Mouse (Mus musculus) cerebellum, adult 2 months (tissue): Measurements from ENCODE around the gene Clec16a. TPM values are rescaled to one million over a fixed set of nuclear protein-coding genes. Genes with fewer than 3 reads are reported as not detected.

ENCODE experiments used
- DNase-seq, 2 experiments: peaks; one replicate each; pipeline ENCODE4 v3.0.0; 2021
- H3K27ac ChIP-seq: fragments of 200-500 bp; 2 replicates; pipeline ENCODE4 v1.5.1; 2012; ENCODE audit warnings: low read length, control low read depth, inconsistent platforms; ENCODE audit not compliant: insufficient read depth
- H3K27me3 ChIP-seq: fragments of 200-500 bp; 2 replicates; pipeline ENCODE4 v1.6.1; 2012; ENCODE audit warnings: inconsistent platforms, mild to moderate bottlenecking, low read length, moderate library complexity; ENCODE audit not compliant: control insufficient read depth, insufficient read depth
- H3K4me1 ChIP-seq: fragments of 200-500 bp; 2 replicates; pipeline ENCODE4 v1.6.1; 2011; ENCODE audit warnings: low read length; ENCODE audit not compliant: control insufficient read depth, insufficient read depth
- H3K4me3 ChIP-seq: fragments of 200-500 bp; replicated peaks from 2 replicates; pipeline ENCODE3; 2011; ENCODE audit warnings: mild to moderate bottlenecking, low read depth, low read length, control low read depth; ENCODE audit not compliant: insufficient read depth
- CTCF ChIP-seq: fragments of 200-500 bp; IDR thresholded peaks from 2 replicates; pipeline ENCODE4 v1.5.1; 2011; ENCODE audit warnings: low read depth, mild to moderate bottlenecking, control low read depth, low read length, moderate library complexity, borderline replicate concordance; ENCODE audit not compliant: insufficient read depth
- POLR2A ChIP-seq: fragments of 200-500 bp; IDR thresholded peaks from 2 replicates; pipeline ENCODE4 v1.6.1; 2011; ENCODE audit warnings: low read length, control low read depth, borderline replicate concordance; ENCODE audit not compliant: insufficient read depth
- WGBS: fragments of 180-500 bp; shearing (Covaris S2); methylation state at CpG from one replicate; pipeline ENCODE4 v1.1.7; 2018; 5-methylcytosine and 5-hydroxymethylcytosine counted together
- polyA plus RNA-seq: library from polyadenylated mRNA; depleted of rRNA; stranded (reverse); fragments of >200 nt; gene quantifications from 2 replicates; pipeline ENCODE4 v1.2.3, GENCODE M21; 2012

Clec16a gene
- polyA plus RNA-seq, 1 experiment = 48.7 TPM

GRCm38 (mm10) chr16:10656939-10657338 is 111.8 kb downstream of the Clec16a start:
- no peak overlapping the region for H3K4me3 ChIP-seq
- DNase-seq = no peak
- H3K27ac ChIP-seq = no peak overlapping the region
- TF ChIP-seq CTCF (no peak), POLR2A (no peak)
- no peaks in the 10 kb centered on the region for H3K27me3 ChIP-seq
- WGBS = 100% methylated on average over 1 of the region's 1 CpGs
- H3K4me1 ChIP-seq = peaks cover 39% of the 10 kb centered on the region

- WGBS = 33% methylated on average over 2 of the region's 2 CpGs
- no peak overlapping the region for H3K4me3 ChIP-seq
- H3K27me3 ChIP-seq = no peaks in the 10 kb centered on the region
- TF ChIP-seq CTCF = no peak
- TF ChIP-seq POLR2A = no peak
- peak in 1 of 2 experiments; percentile 52 for DNase-seq
- no peak overlapping the region; the same call in 1 of the 2 replicates for H3K27ac ChIP-seq
- peaks cover 36% of the 10 kb centered on the region for H3K4me1 ChIP-seq
These were observed 114.1 kb downstream of the Clec16a start for GRCm38 (mm10) chr16:10659211-10659610.

GRCm38 (mm10) chr16:10660526-10660925 is 115.4 kb downstream of the Clec16a start:
- peak; percentile 48 to 67 for DNase-seq
- Histone ChIP-seq H3K27me3 (no peaks in the 10 kb centered on the region), H3K4me1 (peaks cover 29% of the 10 kb centered on the region), H3K4me3 (no peak overlapping the region), H3K27ac (no peak overlapping the region)
- TF ChIP-seq POLR2A = no peak
- TF ChIP-seq CTCF = no peak

GRCm38 (mm10) chr16:10661385-10661784 is 116.2 kb downstream of the Clec16a start:
- 12% methylated on average over 2 of the region's 2 CpGs for WGBS
- Histone ChIP-seq H3K4me3 (no peak overlapping the region), H3K4me1 (peaks cover 24% of the 10 kb centered on the region), H3K27ac (no peak overlapping the region), H3K27me3 (no peaks in the 10 kb centered on the region)
- peak in 1 of 2 experiments; percentile 28 for DNase-seq
- no peak for TF ChIP-seq POLR2A
- no peak for TF ChIP-seq CTCF

GRCm38 (mm10) chr16:10663890-10664731 is 119.0 kb downstream of the Clec16a start:
- peaks cover 23% of the 10 kb centered on the region for H3K4me1 ChIP-seq
- DNase-seq = no peak
- H3K27ac ChIP-seq = no peak overlapping the region
- no peak overlapping the region for H3K4me3 ChIP-seq
- 92% methylated on average over 12 of the region's 12 CpGs for WGBS
- no peaks in the 10 kb centered on the region for H3K27me3 ChIP-seq
- TF ChIP-seq CTCF (no peak), POLR2A (no peak)

GRCm38 (mm10) chr16:10664921-10665894 is 120.1 kb downstream of the Clec16a start:
- 78% methylated on average over 12 of the region's 12 CpGs for WGBS
- Histone ChIP-seq H3K4me1 (peaks cover 14% of the 10 kb centered on the region), H3K4me3 (no peak overlapping the region), H3K27me3 (no peaks in the 10 kb centered on the region), H3K27ac (no peak overlapping the region)
- TF ChIP-seq CTCF = peak; percentile 37; the same call in 1 of the 2 replicates
- no peak for TF ChIP-seq POLR2A
- DNase-seq = peak in 1 of 2 experiments; percentile 20

GRCm38 (mm10) chr16:10666766-10667165 is 121.6 kb downstream of the Clec16a start:
- 94% methylated on average over 3 of the region's 3 CpGs for WGBS
- DNase-seq = no peak
- no peak for TF ChIP-seq CTCF
- TF ChIP-seq POLR2A = no peak

More at GRCm38 (mm10) chr16:10666766-10667165, 121.6 kb downstream of the Clec16a start:
- H3K27me3 ChIP-seq = no peaks in the 10 kb centered on the region
- peaks cover 1% of the 10 kb centered on the region for H3K4me1 ChIP-seq
- no peak overlapping the region for H3K4me3 ChIP-seq
- no peak overlapping the region for H3K27ac ChIP-seq
